Mouse (Mus musculus) mouse embryonic stem cell (cell line): ENCODE measurements around the gene Hoxa4.

Experiments used
- in situ Hi-C, 2 experiments: fragments of 300-500 bp; cut with MboI; formaldehyde crosslinking; loops; 1 replicate in 1 of 2; 3 replicates in 1 of 2; pipeline ENCODE4 v1.14.3; 2019 to 2020; ENCODE audit warnings: low sequenced_read_pairs in 2 of 2, low pct_unique_long_range_greater_than_20kb in 1 of 2, mixed read lengths in 1 of 2; ENCODE audit not compliant: unreplicated experiment in 1 of 2

Gene Hoxa4

DNA sequence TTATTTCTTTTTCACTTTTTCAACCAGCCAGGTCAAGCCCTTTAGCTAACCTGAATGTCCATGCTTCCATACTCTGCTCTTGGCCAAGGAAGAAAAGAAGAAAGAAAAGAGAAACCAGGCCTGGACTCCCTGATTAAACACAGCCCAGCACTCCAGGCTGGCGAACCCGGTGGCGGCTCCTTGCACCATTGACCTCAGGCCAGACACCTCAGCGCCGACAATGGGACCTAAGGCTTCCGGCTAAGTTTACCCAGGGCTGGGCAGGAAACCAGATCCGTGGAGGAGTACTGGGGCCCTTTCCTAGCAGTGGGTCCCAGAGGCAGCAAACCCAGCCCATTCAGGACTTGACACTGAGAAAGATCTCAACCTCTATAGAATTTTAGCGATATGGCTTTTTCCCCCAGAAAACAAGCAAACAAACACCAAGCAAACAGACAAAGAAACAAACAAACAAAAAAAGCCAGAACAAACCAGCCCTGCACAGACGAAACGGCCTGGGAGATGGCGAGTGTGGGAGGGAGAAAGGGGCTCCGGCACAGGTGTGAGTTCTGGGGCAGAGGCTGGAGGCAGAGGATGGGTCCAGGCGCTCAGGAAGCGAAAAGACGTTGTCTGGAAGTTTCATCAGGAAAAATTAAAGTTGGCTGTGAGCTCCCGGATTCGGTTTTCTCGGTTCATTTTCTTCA, 40.5 kb upstream of the Hoxa4 start:
- in situ Hi-C loops = loop anchor here in 1 of 2 experiments (25.0 kb wide), 1 partner anchor 1045 kb away; no protein-coding TSS in a partner anchor

DNA sequence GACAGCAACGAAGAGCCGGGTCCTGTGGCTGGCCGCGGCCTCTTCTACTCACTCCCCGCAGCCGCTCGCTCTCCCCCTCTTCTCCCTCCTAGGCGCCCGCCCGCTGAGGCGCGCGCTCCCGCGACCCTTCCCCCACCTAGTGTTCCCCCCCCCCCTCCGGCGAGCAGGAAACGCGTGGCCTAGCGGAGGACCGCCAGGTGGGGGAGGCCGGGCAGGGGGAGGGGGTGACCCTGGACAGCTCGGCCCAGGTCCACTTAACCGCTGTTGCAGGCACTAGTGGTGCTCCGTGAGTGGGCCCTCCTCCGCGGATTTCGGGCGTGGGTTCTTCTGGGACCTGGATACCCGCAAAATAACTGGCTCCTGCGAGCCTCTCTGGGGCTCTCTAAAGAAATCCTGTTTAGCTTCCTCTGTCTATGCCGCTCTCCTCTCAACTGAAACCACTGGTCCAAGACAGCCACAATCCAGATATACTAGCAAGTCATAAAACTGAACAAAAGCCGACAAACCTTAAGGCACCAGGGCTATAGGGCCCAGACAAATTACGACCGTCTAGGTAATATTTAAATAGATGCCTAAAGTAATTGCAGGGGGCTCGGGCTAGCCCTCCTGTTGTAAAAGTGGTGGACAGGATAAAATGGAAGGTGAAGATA, 39.1 kb upstream of the Hoxa4 start, which contains the start of gene Hoxa9:
Gene Hoxa9, minus strand, starts transcription at position 574 of the 650 bp plus-strand sequence.
- in situ Hi-C loops = loop anchor here in 1 of 2 experiments (25.0 kb wide), 1 partner anchor 1043 kb away; no protein-coding TSS in a partner anchor

DNA sequence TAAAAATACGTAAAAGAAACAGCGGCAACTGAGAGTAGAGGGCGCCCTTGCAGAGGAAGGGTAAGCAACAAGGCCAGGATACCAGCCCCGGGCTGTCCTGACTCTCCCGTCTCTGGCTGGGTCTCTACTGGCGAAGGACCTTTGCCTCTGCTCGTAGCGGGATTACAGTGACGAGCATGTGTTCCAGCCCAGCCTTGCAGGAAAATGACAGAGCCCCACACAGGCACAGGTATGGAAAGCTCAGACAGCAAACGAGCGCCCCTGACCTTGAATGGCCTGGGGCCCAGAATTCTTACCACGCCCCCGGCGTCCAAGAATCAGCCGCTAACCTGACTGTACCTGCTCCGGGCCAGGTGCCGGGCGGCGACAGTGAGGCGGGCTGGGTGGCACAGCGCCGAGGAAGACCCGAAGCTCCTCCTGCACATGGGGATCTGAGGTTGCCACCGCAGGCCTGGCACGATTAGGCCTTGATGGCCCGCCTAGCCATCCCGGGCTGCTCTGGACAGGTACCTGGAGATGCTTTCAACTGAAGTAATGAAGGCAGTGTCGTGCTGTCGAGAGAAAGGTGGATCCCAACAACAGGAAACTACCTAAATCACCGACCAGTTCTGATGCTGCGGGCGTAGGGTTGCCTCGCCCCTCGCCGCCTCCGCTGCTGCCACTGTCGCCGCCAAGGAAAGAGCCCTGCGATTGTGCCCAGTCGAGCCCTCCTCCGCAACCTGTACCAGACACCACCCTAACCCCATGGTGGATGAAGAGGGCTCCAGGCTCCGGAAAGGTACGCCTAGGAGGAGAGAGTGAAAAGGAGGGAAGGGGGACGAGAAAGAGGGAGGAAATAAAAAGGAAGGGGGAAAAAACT, 38.2 kb upstream of the Hoxa4 start:
- in situ Hi-C loops = loop anchor here (10.0 to 25.0 kb wide), 3 partner anchors 445 to 1042 kb away; no protein-coding TSS in a partner anchor

DNA sequence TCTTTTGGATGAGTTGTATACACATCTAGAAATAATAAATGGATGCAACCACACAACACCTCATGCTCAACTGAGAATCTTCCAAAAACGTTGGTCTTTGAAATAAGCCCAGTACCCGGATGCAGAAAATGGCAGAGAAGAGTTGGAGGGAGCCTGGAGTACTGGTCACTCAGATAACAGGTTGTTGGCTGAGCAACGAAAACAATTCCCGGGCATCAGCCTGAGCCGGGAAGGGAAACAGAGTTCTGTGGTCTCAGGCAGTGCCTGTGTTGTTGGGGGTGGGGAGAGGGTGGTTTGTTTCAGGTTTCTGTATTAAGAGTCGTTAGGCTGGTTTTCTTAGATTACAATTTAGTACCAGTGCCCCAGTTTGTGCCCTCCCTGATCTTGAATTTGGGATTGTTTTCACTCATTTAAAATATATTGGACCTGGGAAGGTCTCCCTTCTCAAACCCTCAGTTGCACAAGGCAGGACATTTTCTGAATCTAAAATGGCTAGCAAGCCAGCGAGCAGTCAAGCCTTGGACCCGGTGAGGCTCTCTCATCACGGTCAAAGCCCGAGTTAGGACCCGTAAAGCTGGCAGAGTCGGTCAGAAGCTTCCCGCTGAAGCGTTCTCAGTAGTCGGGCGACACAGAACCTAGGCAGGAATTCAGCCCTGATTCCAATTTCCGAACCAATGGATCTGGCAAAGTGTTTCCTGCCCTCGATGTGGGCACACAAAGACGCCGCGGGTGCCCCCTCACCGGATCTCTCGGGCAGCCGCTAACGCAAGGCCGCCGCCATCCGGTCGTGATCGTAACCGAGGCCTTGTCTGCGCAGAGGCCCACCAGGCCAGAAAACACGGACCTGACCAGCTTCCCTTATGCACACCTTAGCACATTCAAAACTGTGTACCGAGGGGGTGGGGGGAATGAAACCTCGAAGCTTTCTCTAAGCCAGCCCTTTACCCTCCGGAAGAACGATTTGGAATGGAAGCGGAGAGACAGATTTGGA, 37.2 kb upstream of the Hoxa4 start:
- in situ Hi-C loops = loop anchor here (10.0 to 25.0 kb wide), 3 partner anchors 444 to 1041 kb away; no protein-coding TSS in a partner anchor

DNA sequence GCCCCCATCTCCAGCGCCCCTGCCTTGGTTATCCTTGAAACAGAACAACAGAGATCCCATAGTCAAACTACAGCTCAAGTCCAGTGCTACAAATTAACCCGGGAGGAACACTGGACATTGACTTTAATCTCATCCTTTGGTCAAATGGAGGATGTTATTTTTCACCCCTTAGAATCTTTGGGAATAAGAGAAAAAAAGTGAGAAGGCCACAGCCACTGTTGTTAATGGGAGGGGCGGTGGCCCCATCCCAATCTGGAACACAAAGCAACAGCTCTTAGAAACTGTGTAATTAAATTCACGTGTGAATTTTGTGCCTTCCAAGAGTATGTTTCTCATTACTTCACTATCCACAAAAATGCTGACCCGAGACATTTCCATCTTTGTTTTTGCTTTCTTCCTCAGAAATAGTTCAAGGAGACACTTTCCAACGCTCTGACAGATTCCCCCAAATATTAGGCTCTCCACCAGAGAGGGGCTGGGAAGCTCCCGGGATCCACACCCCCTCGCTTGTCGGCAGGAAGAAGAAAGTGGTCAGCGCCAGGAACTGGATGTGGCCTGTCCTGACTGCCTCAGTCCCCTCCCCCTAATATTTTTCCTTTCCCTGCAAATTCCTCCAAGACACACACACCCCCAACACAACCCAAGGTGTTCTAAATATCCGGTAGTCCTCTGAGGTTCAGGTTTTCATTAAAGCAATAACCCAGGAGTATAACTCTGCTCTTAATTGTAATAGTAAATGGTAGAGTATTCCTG, 36.1 kb upstream of the Hoxa4 start:
- in situ Hi-C loops = loop anchor here (10.0 to 25.0 kb wide), 3 partner anchors 443 to 1040 kb away; no protein-coding TSS in a partner anchor

DNA sequence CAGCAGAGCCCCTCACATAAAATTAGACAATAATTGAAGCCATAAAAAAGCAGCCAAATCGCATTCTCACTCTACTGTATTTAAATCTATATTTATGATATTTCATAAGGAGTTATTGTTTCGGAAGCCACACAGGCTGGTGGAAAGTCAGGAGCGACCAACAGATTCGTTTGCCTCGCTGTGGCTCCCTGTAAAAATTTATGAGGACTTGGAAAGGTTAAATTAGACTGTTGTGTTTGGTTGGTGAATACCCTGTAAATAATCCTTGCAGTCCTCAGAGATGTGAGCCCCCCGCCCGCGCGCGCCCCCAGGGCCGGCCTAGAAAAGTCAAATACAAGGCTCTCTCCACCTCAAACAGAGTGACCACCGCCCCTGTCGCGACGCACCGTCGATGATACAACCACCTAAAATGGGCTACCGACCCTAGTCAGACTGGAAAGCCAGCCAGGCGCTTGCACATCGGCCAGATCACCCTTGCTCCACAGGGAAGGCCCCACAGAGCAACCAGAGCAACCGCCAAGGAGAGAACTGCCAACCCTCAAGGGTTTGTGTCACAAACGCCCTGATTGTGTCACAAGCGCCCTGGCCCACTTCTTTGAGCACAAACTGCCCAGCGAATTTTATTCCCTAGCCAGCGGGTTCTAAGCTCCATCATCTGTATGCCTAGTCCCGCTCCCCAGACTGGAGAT, 35.2 kb upstream of the Hoxa4 start:
- in situ Hi-C loops = loop anchor here (10.0 to 25.0 kb wide), 3 partner anchors 442 to 1039 kb away; no protein-coding TSS in a partner anchor

DNA sequence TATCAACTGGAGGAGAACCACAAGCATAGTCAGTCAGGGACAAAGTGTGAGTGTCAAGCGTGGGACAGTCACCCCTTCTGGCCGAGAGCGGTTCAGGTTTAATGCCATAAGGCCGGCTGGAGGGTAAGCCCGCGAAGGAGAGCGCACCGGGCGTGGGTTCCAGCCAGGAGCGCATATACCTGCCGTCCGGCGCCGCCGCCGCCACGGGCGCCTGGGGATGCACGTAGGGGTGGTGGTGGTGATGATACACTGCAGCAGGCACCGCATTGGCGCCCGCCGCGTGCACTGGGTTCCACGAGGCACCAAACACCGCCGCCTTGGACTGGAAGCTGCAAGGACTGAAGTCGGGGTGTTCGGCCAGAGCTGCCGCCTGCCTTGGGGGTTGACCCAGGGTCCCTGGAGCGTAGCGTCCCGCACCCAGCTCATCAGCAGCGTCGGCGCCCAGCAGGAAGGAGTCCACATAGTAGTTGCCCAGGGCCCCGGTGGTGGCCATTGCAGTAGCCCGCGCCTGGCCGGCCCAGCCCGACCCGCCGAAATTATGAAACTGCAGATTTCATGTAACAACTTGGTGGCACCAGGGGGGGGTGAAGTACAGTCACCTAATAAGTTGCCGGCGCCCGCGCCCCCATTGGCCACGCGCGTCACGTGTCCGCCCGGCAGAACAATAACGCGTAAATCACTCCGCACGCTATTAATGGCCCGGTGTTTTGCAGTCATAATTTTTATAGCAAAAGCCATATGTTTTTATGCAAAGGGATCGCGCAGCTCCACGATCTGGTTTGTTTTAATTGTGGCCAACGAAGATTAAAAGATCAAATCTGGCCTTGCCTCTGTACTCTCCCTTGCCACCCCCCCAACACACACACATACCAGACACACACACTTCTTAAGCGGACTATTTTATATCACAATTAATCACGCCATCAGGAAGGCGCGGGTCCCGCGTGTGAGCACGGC, 34.3 kb upstream of the Hoxa4 start:
- in situ Hi-C loops = loop anchor here (10.0 to 25.0 kb wide), 3 partner anchors 441 to 1039 kb away; no protein-coding TSS in a partner anchor

DNA sequence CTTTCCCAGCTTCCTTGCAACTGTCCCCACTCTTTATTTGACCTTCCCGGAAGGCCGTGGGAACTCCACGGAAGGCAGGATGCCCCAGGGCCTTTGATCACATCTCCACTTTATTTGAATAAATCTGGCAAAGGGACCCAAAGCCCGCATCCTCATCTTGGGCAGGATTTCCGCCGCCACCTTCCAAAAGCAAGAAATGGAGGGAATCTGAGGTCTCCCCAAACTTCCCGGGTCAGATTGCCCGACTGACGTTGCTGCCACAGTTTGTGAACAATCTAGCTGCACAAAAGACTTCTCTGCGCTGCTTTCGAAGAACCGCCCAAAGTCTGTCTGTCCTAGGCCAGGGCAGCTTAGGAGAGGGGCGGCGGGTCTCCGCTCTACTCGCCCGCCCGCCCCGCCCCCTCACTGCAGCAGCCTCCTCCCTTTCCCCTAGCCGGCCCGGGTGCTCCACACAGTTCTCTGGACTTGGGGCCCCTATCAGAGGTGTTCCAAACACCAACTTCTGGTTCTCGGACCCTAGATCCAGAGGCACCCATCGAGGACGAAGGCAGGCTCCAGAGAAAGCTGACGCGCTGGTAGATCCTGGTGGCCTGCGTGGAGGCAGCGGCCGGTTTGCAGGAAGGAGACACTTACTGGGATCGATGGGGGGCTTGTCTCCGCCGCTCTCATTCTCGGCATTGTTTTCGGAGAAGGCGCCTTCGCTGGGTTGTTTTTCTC, 33.5 kb upstream of the Hoxa4 start:
- in situ Hi-C loops = loop anchor here (5.0 to 25.0 kb wide), 5 partner anchors 363 to 1038 kb away; no protein-coding TSS in a partner anchor

DNA sequence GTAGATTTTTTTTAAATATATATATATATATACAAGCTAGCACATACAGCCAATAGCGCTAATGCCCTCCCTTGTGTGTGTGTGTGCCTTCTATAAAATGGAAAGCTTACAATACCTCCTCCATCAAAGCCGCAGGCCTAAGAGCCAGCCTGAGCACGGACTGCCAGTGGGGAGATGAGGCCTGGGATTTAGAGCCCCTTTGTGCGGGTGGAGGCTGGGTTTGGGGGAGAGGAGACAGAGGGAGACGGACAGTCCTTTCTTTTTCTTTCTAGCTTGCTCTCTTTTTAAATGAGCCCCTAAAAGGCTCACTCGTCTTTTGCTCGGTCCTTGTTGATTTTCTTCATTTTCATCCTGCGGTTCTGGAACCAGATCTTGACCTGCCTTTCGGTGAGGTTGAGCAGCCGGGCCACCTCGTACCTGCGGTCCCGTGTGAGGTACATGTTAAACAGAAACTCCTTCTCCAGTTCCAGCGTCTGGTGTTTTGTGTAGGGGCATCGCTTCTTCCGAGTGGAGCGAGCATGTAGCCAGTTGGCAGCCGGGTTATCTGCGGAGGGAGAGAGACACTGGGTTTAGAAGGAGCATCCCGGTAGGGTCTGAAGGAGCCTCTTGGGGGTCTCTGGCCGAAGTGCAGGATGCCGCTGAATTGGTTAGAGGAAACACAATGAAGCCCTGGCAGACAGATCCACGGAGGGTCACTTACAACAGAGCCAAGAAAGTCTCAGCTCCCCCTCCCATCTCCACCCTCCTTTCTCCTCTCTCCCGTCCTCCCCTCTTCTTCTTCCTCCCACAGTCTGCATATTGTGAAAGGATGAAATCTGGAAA, 32.6 kb upstream of the Hoxa4 start:
- in situ Hi-C loops = loop anchor here (5.0 to 25.0 kb wide), 5 partner anchors 362 to 1037 kb away; no protein-coding TSS in a partner anchor

DNA sequence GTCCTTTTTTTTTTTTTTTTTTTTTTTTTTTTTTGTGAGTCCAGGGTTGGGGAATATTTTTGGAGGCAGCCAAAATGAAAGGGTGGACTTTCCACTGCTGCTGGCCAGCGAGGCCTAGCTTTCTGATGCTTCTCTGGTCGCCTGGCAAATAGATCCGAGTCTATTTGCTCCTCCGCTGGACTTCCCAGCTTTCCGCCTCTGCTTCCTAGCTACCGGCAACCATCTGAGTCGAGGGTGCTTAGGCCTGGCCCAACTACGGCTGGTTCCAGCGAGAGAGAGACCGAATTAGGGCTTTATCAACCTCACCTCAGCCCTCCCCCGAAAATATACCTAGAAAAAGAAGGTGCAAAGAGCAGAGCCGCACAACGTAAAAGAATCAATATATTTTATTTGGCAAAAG, 31.2 kb upstream of the Hoxa4 start:
- in situ Hi-C loops = loop anchor here (5.0 to 25.0 kb wide), 5 partner anchors 360 to 1035 kb away; no protein-coding TSS in a partner anchor

DNA sequence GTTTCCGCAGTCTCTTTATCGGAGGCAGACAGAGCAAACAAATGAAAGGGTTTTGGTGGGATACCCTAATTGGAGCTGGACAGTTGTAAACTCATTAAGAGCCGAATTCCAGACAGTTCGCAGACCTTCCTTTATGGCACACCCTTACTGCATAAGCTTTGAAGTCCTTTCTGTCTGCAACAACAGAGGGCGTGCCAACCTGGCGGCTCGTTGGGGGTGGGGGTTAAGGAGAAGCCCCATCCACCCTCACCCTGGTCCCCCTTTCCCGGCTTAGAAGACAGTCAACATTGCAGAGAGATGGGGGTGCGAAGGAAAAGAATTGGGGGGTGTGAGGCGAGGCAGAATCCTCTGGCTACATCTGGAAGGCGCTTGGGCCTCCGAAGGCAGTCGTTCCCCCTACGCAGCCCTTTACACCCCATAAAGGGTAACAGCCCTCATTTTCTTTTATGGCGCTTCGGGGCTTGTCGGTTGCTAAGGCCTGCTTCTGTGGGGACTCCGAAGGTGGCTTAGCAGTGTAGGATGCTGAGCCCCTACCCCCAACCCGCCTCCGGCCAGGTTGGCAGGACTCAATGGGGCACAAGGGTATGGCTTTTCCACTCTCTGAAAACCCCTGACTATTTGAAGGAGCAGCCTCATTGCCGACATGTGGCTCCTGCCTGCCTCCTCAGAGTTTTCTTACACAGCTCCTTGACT, 30.6 kb upstream of the Hoxa4 start:
- in situ Hi-C loops = loop anchor here (5.0 to 25.0 kb wide), 5 partner anchors 360 to 1035 kb away; no protein-coding TSS in a partner anchor

DNA sequence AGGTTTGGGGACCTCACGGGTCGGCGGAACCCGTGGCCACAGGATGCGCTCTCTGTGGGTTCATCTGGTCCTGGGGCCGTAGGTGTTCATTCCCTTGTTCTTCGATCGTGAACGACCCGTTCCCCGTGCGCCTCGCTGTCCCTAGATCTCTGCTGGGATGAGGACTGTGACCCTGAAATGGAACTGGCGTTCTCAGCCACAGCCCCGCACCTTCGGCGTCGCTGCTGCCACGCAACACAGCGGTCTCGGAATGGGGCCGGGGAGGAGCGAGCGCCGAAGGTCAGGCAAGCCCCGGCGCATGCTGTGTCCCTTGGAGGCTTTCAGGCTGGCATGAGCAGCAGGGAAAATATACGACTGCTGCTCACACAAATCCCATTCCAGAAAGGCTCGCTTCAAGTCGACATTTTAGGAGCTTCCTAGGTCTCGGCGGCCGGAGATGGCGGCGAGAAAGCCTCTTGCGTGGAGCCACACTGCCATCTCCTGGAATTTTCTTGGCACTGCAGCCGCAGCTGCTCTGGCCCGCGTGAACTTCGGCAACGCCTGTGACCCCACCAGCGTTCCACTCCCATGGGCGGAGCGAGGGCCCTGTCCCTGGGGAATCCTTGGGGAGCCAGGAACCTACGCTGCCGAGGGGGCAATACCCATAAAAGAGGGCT, 29.9 kb upstream of the Hoxa4 start, which contains the start of gene Hoxa7:
Gene Hoxa7, minus strand, starts transcription at position 518 of the 656 bp plus-strand sequence.
- in situ Hi-C loops = loop anchor here (5.0 to 25.0 kb wide), 5 partner anchors 359 to 1034 kb away; no protein-coding TSS in a partner anchor
